Mouse (Mus musculus) intestine, embryonic 15.5 days (tissue): Measurements from ENCODE around the gene Sptlc2. TPM values are rescaled to one million over a fixed set of nuclear protein-coding genes. Genes with fewer than 3 reads are reported as not detected.
"Not testable (repeated sequence)": the region's sequence is repeated elsewhere in the genome, so short reads cannot be mapped to it uniquely, and the experiment has no call there.

ENCODE experiments used
- ATAC-seq: fragments of 200-750 bp; cut with Nextera tagmentation; 2 replicates; pipeline ENCODE4 v1.8.0; 2017; ENCODE audit warnings: moderate TSS enrichment, moderate library complexity
- H3K27ac ChIP-seq: fragments of 300-500 bp; sonication (generic); 2 replicates; pipeline ENCODE4 v1.5.1; 2015; ENCODE audit warnings: mild to moderate bottlenecking, inconsistent platforms
- H3K27me3 ChIP-seq: fragments of 300-500 bp; sonication (generic); replicated peaks from 2 replicates; pipeline ENCODE4 v1.6.1; 2015; ENCODE audit warnings: inconsistent platforms
- H3K36me3 ChIP-seq: fragments of 300-500 bp; sonication (generic); 2 replicates; pipeline ENCODE4 v1.6.1; 2015; ENCODE audit warnings: inconsistent platforms
- H3K4me1 ChIP-seq: fragments of 300-500 bp; sonication (generic); replicated peaks from 2 replicates; pipeline ENCODE4 v1.6.1; 2015; ENCODE audit warnings: inconsistent platforms
- H3K4me2 ChIP-seq: fragments of 300-500 bp; sonication (generic); replicated peaks from 2 replicates; pipeline ENCODE4 v1.6.1; 2015; ENCODE audit warnings: mild to moderate bottlenecking, inconsistent platforms
- H3K4me3 ChIP-seq: fragments of 300-500 bp; sonication (generic); replicated peaks from 2 replicates; pipeline ENCODE4 v1.5.1; 2015; ENCODE audit warnings: inconsistent platforms
- H3K9ac ChIP-seq: fragments of 300-500 bp; sonication (generic); 2 replicates; pipeline ENCODE4 v1.6.1; 2015; ENCODE audit warnings: inconsistent platforms
- H3K9me3 ChIP-seq: fragments of 300-500 bp; sonication (generic); 2 replicates; pipeline ENCODE4 v1.6.1; 2016; ENCODE audit warnings: inconsistent platforms
- WGBS: fragments of 180-500 bp; shearing (Covaris S2); methylation state at CpG from one replicate; pipeline ENCODE4 v1.1.7; 2015; 5-methylcytosine and 5-hydroxymethylcytosine counted together
- polyA plus RNA-seq: library from polyadenylated mRNA; unstranded; fragments of >200 nt; fragmentation: Nextera tagmentation; extraction: Ambion mirVana; gene quantifications from 2 replicates; pipeline ENCODE4 v1.2.1, GENCODE M21; 2015

Sptlc2 gene
- polyA plus RNA-seq, 1 experiment from 2014 or later = 119 TPM

- 0 out of 2 replicates have a peak, but pooled peaks cover 5% of the 10 kb centered on the region for H3K4me1 ChIP-seq
- no peak for ATAC-seq
- H3K27ac ChIP-seq = no peak overlapping the region
- no peaks in the 10 kb centered on the region for H3K27me3 ChIP-seq
- no peaks in the 10 kb centered on the region for H3K9me3 ChIP-seq
- no peak overlapping the region for H3K9ac ChIP-seq
- H3K4me2 ChIP-seq = no peak overlapping the region
- H3K4me3 ChIP-seq = no peak overlapping the region
- 73% methylated on average over 4 of the region's 4 CpGs for WGBS
- no peaks in the 10 kb centered on the region for H3K36me3 ChIP-seq
Observed at GRCm38 (mm10) chr12:87284268-87284667, 103.9 kb downstream of the Sptlc2 start.

- H3K4me2 ChIP-seq = no peak overlapping the region
- H3K4me3 ChIP-seq = no peak overlapping the region
- ATAC-seq = no peak
- H3K36me3 ChIP-seq = no peaks in the 10 kb centered on the region
- H3K9me3 ChIP-seq = no peaks in the 10 kb centered on the region
- no peak overlapping the region for H3K27ac ChIP-seq
- no peak overlapping the region for H3K9ac ChIP-seq
- WGBS = 70% methylated on average over 7 of the region's 7 CpGs
- H3K4me1 ChIP-seq = peaks cover 10% of the 10 kb centered on the region
- no peaks in the 10 kb centered on the region for H3K27me3 ChIP-seq
Observed at GRCm38 (mm10) chr12:87283706-87284105, 104.4 kb downstream of the Sptlc2 start.

DNA sequence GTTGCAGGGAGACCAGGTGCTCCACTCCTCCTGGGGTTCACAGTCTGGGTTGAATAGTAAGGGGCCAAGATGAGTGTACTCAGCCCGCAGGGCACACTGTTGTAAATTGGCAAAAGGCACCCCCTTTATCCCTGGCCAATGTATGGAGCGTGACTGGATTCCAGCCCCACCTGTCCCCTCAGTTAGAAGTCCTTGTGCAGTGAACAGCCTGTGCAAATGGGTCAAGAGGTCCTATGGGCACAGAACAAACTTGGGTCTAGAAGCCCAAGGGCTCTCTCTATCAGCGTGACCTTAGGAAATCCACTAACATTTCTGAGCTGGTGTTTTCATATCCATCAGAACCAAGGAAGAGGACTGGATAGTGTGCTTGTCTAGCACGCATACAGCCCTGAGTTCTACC, 105.4 kb downstream of the Sptlc2 start:
- H3K4me3 ChIP-seq = no peak overlapping the region
- H3K36me3 ChIP-seq = no peaks in the 10 kb centered on the region
- H3K9me3 ChIP-seq = no peaks in the 10 kb centered on the region
- H3K27ac ChIP-seq = no peak overlapping the region
- WGBS = 92% methylated on average over 4 of the region's 4 CpGs
- H3K4me1 ChIP-seq = peaks cover 17% of the 10 kb centered on the region
- no peak overlapping the region for H3K9ac ChIP-seq
- H3K27me3 ChIP-seq = no peaks in the 10 kb centered on the region
- ATAC-seq = no peak
- no peak overlapping the region for H3K4me2 ChIP-seq

DNA sequence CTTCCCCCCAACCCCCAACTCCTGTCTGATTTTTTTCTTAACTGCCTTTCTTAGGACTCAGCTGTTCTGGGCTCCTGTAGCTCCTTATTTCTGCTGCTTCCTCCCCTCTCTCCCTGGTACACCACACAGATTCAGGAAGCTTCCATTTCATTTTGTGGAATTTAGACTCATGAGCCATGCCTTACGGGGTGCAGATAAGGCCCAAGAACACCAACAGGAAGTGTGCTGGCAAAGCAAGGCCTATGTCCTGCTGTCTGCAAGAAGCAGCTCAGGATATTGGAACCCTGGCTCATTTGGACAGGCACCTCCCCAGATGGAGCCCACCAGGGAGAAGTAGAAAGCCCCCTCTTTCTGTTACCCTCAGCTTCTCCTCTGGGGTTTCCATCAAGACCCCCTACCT, 106.4 kb downstream of the Sptlc2 start:
- H3K36me3 ChIP-seq = no peaks in the 10 kb centered on the region
- H3K27me3 ChIP-seq = no peaks in the 10 kb centered on the region
- ATAC-seq = no peak
- H3K9ac ChIP-seq = no peak overlapping the region
- peaks cover 17% of the 10 kb centered on the region for H3K4me1 ChIP-seq
- no peak overlapping the region for H3K4me2 ChIP-seq
- WGBS = 61% methylated on average over 1 of the region's 1 CpGs
- no peaks in the 10 kb centered on the region for H3K9me3 ChIP-seq
- H3K4me3 ChIP-seq = no peak overlapping the region
- no peak overlapping the region for H3K27ac ChIP-seq

- Histone ChIP-seq H3K27me3 (no peaks in the 10 kb centered on the region), H3K4me2 (0 out of 2 replicates have a peak overlapping the region, but pooled peaks have one; percentile 2), H3K9ac (no peak overlapping the region), H3K9me3 (no peaks in the 10 kb centered on the region), H3K4me1 (peaks cover 17% of the 10 kb centered on the region), H3K27ac (no peak overlapping the region), H3K36me3 (peaks cover 2% of the 10 kb centered on the region; the same call in 1 of the 2 replicates), H3K4me3 (no peak overlapping the region)
- peak; percentile 23; the same call in 1 of the 2 replicates for ATAC-seq
- 51% methylated on average over 14 of the region's 14 CpGs for WGBS
Observed at GRCm38 (mm10) chr12:87279879-87280278, 108.3 kb downstream of the Sptlc2 start.

DNA sequence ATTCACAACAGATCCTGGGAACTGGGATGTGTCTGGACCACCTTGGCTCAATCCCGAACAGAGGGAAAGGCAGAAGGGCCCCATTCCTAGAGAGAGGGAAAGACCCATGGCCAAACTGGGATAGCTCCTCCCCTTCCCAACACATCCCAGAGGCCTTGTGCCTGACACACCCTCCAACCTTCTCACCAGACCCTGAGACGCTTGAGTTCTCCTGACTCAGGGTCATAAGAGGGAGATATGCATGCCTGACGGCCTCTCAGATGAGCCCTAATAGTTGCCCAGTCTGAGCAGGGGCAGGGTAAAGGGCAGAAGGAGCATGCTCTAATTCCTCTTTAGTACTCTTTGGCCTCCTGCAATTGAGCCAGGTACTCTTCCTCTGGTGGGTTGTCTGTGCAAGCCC, 108.8 kb downstream of the Sptlc2 start:
- ATAC-seq = peak; percentile 73
- H3K27me3 ChIP-seq = no peaks in the 10 kb centered on the region
- H3K4me3 ChIP-seq = no peak overlapping the region
- WGBS = 46% methylated on average over 3 of the region's 3 CpGs
- H3K9ac ChIP-seq = no peak overlapping the region
- H3K9me3 ChIP-seq = no peaks in the 10 kb centered on the region
- peaks cover 17% of the 10 kb centered on the region for H3K4me1 ChIP-seq
- no peak overlapping the region for H3K27ac ChIP-seq
- H3K4me2 ChIP-seq = 0 out of 2 replicates have a peak overlapping the region, but pooled peaks have one; percentile 2
- peaks cover 7% of the 10 kb centered on the region; the same call in 1 of the 2 replicates for H3K36me3 ChIP-seq

GRCm38 (mm10) chr12:87278118-87278730, 109.9 kb downstream of the Sptlc2 start:
- Histone ChIP-seq H3K27me3 (no peaks in the 10 kb centered on the region), H3K9ac (no peak overlapping the region), H3K27ac (no peak overlapping the region), H3K36me3 (peaks cover 16% of the 10 kb centered on the region), H3K4me2 (peak overlapping the region; percentile 39), H3K4me3 (no peak overlapping the region), H3K4me1 (peaks cover 17% of the 10 kb centered on the region), H3K9me3 (no peaks in the 10 kb centered on the region)
- 11% methylated on average over 6 of the region's 6 CpGs for WGBS
- peak; percentile 76 for ATAC-seq

GRCm38 (mm10) chr12:87277251-87277650, 110.9 kb downstream of the Sptlc2 start:
- peaks cover 26% of the 10 kb centered on the region for H3K36me3 ChIP-seq
- H3K9ac ChIP-seq, H3K9me3 ChIP-seq, H3K27ac ChIP-seq, H3K4me3 ChIP-seq, H3K27me3 ChIP-seq, ATAC-seq, H3K4me2 ChIP-seq: not testable (repeated sequence)
- H3K4me1 ChIP-seq = peaks cover 17% of the 10 kb centered on the region
- WGBS = 95% methylated on average over 4 of the region's 4 CpGs

DNA sequence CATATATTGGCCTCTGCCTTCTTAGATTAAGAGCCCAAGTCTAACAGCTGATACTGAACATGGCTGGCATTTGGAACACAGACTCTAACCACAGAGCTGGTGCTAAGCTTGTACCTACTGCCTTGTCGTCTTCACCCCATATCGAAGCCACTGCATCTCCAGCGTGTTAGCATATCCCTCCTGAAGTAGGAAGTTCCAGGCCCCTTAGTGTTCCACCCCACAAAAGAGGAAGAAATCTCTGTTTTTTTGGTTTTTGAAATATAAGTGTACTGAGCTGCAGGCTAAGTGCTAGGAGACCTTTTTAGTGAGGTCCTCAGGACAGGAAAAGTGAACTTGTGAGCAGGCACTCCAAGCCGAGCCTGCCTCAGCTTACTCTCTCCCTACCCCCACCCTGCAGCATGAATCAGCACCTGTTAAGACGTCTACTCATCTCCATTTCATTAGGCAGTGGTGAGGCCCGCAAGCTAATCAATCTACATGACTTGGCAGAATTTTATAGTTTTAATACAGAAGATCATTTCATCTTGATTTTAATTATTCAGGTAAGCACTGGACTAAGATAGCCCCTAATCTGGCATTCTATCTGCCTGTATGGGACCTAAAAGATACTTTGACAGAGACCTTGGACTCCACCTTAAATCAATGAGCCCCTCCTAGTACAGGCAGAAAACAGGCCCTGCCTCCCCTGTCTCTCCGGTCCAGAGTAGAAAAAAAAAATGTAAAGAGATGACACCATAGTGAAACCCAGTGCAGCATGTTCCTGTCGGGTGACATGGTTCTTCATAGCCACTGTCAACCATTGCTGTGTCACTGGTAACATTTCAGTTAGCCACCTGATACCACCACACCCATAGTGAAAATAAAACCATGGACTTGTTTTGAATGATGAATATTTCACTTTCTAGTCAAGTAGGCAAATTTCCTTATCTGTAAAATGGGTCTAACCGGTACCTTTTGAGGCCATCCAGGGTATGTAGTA, 113.0 kb downstream of the Sptlc2 start:
- H3K27ac ChIP-seq = no peak overlapping the region
- H3K4me3 ChIP-seq = no peak overlapping the region
- no peak for ATAC-seq
- 82% methylated on average over 9 of the region's 9 CpGs for WGBS
- peaks cover 17% of the 10 kb centered on the region for H3K4me1 ChIP-seq
- H3K9me3 ChIP-seq = no peaks in the 10 kb centered on the region
- peaks cover 43% of the 10 kb centered on the region for H3K36me3 ChIP-seq
- H3K27me3 ChIP-seq = no peaks in the 10 kb centered on the region
- no peak overlapping the region for H3K9ac ChIP-seq
- no peak overlapping the region for H3K4me2 ChIP-seq

GRCm38 (mm10) chr12:87267682-87268081, 120.5 kb downstream of the Sptlc2 start:
- 22% methylated on average over 4 of the region's 4 CpGs for WGBS
- Histone ChIP-seq H3K36me3 (peaks cover 31% of the 10 kb centered on the region), H3K27ac (no peak overlapping the region), H3K9ac (no peak overlapping the region), H3K4me1 (peaks cover 9% of the 10 kb centered on the region), H3K9me3 (no peaks in the 10 kb centered on the region), H3K4me2 (peak overlapping the region; percentile 82), H3K4me3 (peak overlapping the region; percentile 91), H3K27me3 (no peaks in the 10 kb centered on the region)
- ATAC-seq = no peak

DNA sequence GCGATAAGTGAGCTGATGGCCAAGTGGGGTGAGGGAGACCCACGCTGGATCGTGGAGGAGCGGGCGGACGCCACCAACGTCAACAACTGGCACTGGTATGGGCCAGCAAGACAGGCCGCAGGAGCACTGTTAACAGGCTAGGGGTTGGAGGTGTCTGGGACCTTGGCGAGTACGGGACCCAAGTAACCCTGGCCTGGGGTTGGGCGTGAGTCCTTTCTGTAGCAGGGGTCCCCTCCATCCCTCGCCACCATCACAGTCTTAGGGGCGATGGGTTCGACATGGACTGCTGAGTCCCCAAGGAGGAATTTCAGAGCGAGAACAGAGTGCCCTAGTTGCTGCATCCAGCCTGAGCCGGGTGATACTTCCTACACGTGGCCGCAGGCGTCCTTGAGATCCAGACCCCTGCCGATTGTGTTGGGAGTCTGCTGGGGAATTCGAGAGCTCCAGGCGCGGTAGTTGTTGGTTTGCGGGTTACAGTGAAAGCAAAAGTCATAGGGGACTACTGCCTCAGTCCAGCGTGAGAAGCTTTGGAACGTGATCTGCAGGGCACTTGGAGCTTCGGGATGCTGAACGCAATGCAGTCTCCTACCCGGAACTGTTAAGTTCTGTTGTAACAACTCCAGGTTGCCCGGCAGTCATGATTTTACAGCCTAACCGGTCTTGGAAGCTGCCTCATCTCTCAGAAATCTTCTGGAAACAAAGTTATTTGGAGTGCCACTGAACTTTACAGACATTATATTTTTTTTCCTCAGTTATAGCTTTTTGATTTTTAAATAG, 121.1 kb downstream of the Sptlc2 start:
- peak overlapping the region; percentile 82 for H3K4me2 ChIP-seq
- peak; percentile 68 for ATAC-seq
- peak overlapping the region; percentile 92 for H3K27ac ChIP-seq
- H3K36me3 ChIP-seq = peaks cover 25% of the 10 kb centered on the region
- H3K9me3 ChIP-seq = no peaks in the 10 kb centered on the region
- no peaks in the 10 kb centered on the region for H3K27me3 ChIP-seq
- H3K9ac ChIP-seq = peak overlapping the region; percentile 90
- peaks cover 9% of the 10 kb centered on the region for H3K4me1 ChIP-seq
- WGBS = under 1% methylated on average over 31 of the region's 31 CpGs
- peak overlapping the region; percentile 91 for H3K4me3 ChIP-seq
